Mouse (Mus musculus): ENCODE data around the gene Phrf1. TPM values are rescaled to one million over a fixed set of nuclear protein-coding genes. Genes with fewer than 3 reads are reported as not detected.

Phrf1 gene
- polyA plus RNA-seq, 1 experiment from 2014 or later = 99.6 TPM

DNA sequence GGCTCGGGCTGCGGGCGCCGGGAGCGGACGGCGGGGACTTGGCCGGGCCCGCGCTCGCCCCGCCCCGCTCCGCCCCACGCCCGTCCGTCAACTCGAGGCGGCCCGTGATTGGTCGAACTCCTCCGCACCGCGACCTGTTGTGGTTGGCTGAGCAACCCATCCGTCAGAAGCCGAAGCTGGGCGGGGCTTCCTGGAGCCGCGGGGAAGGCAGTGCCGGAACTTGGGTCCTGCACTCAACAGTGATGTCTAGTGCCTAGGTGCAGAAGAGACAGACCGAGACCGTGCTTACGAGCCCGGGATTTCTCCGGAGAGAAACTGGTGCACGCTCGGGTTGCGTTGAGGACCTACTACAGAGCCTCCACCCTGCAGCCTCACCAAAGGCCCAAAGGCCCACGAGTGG, 34.6 kb upstream of the Phrf1 start, which contains the start of the genes Hras and Lrrc56:
TSS of gene Hras (minus strand) at position 58 of the 400 bp plus-strand sequence.
TSS of gene Lrrc56 (plus strand) at position 210 of the 400 bp plus-strand sequence.
- Histone ChIP-seq H3K36me3 (ENCODE audit: control insufficient read depth, insufficient read depth, low read length) (0 out of 2 replicates have a peak, but pooled peaks cover 2% of the 10 kb centered on the region), H3K27ac (ENCODE audit: low read depth, low read length) (peak within 1 kb of the TSS; percentile 71), H3K4me1 (replicated peaks; ENCODE audit: control insufficient read depth, insufficient read depth, low read length) (peaks cover 10% of the 10 kb centered on the region), H3K9ac (ENCODE audit: low read length) (peak within 1 kb of the TSS; percentile 93), H3K27me3 (ENCODE audit: control insufficient read depth, insufficient read depth, low read length) (no peaks in the 10 kb centered on the region), H3K4me2 (ENCODE audit: low read depth, low read length, severe bottlenecking) (peak within 1 kb of the TSS; percentile 97), H3K4me3 (ENCODE audit: low read depth, low read length) (peak within 1 kb of the TSS; percentile 85), H3K9me3 (ENCODE audit: control insufficient read depth, low read length) (no peaks in the 10 kb centered on the region)
- under 1% methylated on average over 29 of the region's 39 CpGs for WGBS
- ATAC-seq (replicated peaks; ENCODE audit: low FRiP score) (peak; percentile 94), DNase-seq (ENCODE audit: low spot score) (peak; percentile 99)

DNA sequence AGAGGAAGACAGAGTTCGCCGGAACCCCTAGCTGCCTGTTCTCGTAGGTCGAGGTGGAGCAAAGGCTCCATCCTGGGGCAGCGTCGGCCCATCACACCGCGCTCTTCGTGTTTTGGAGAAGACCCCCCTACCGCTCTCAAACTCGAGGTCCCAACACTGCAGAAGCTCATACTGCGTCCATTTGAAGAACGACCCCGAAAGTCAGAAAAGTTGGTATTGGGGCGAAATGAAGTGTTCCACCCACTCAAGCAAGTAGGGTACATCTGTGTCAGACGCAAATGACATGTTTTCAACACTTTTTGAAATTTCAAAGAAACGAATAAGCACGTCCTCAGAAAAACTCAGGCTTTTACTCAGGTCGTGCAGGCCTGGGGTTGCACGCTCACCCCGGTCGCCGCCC, 34.2 kb upstream of the Phrf1 start:
- H3K9ac ChIP-seq (ENCODE audit: low read length) = peak overlapping the region; percentile 55
- H3K9me3 ChIP-seq (ENCODE audit: control insufficient read depth, low read length) = no peaks in the 10 kb centered on the region
- peak overlapping the region; percentile 85 for H3K4me3 ChIP-seq (ENCODE audit: low read depth, low read length)
- H3K4me2 ChIP-seq (ENCODE audit: low read depth, low read length, severe bottlenecking) = peak overlapping the region; percentile 97
- H3K36me3 ChIP-seq (ENCODE audit: control insufficient read depth, insufficient read depth, low read length) = 0 out of 2 replicates have a peak, but pooled peaks cover 2% of the 10 kb centered on the region
- DNase-seq (ENCODE audit: low spot score) = no peak
- H3K4me1 ChIP-seq (replicated peaks; ENCODE audit: control insufficient read depth, insufficient read depth, low read length) = peaks cover 10% of the 10 kb centered on the region
- peak overlapping the region; percentile 64 for H3K27ac ChIP-seq (ENCODE audit: low read depth, low read length)
- no peaks in the 10 kb centered on the region for H3K27me3 ChIP-seq (ENCODE audit: control insufficient read depth, insufficient read depth, low read length)
- WGBS = under 1% methylated on average over 23 of the region's 23 CpGs
- no peak for ATAC-seq (replicated peaks; ENCODE audit: low FRiP score)

DNA sequence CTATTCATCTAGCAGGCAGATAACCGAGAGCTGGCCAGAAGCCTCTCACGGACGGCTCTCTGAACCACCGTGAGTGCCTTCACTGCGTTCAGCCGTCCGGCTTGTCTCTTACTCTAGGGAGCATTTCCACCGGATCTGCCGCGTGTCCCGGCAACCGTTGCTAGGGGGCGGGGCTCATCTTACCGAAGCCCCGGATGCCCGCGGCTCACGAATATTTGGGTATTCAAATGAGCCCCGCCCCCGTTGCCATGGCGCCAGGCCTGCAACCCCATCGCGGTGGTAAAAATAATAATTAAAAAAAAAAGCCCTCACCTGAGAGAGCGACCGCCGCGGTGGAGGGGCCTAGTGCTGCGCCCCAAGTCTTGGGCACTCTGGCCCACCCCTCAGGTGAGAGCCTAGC, 33.8 kb upstream of the Phrf1 start:
- Histone ChIP-seq H3K4me2 (ENCODE audit: low read depth, low read length, severe bottlenecking) (peak overlapping the region; percentile 97), H3K9me3 (ENCODE audit: control insufficient read depth, low read length) (no peaks in the 10 kb centered on the region), H3K4me1 (replicated peaks; ENCODE audit: control insufficient read depth, insufficient read depth, low read length) (peaks cover 10% of the 10 kb centered on the region), H3K36me3 (ENCODE audit: control insufficient read depth, insufficient read depth, low read length) (0 out of 2 replicates have a peak, but pooled peaks cover 1% of the 10 kb centered on the region), H3K4me3 (ENCODE audit: low read depth, low read length) (peak overlapping the region; percentile 85), H3K27ac (ENCODE audit: low read depth, low read length) (peak overlapping the region; percentile 64), H3K27me3 (ENCODE audit: control insufficient read depth, insufficient read depth, low read length) (no peaks in the 10 kb centered on the region), H3K9ac (ENCODE audit: low read length) (peak overlapping the region; percentile 55)
- ATAC-seq (replicated peaks; ENCODE audit: low FRiP score) (peak; percentile 43), DNase-seq (ENCODE audit: low spot score) (peak; percentile 98)
- under 1% methylated on average over 28 of the region's 28 CpGs for WGBS

DNA sequence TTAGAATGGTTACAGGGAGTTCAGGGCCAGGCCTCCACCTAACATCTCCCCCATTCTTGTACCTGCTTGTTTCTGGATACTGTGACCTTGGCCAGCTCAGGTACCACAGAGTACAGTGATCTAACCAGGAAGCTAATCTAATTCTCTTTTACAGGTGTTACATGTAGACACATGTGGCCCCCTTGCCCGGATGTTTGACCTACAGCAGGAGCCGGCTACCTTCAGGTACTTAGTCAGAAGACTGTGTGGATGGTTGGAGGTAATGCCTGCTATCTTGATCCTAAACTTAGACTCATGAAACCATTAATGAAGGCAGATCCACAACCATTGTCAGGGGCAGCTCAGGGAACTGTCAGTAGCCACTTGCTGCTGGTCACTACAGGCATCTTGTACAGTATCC, 32.8 kb upstream of the Phrf1 start:
- no peak for DNase-seq (ENCODE audit: low spot score)
- no peaks in the 10 kb centered on the region for H3K27me3 ChIP-seq (ENCODE audit: control insufficient read depth, insufficient read depth, low read length)
- WGBS = 96% methylated on average over 2 of the region's 2 CpGs

DNA sequence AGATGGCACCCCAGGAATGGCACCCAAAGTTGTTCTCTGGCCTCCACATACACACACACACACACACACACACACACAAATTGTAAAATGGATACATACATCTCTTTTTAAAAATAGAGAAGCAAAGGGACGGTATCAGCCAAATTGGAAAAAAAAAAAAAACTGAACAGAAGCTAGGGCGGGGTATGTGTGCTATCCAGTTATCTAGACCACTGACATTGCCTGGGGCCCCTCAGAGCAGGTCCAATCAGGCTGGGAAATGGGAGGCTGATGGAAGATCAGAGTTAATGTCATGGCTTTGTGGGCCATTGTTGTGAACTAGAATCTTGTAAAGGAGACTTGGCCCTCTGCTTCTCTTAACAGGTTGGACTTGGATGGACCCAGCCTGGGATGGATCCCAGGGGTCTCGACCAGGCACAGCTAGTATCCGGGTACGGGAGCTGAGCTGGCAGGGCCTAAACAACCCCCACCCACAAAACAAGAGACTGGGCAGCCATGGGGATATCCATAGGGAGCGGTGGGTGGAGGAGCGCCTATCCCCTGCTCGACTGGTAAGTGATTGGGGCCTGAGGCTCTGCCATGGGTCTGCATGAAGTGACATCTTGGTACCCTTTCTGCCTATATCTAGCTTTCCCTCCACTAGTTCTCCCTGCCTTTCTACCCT, 31.8 kb upstream of the Phrf1 start:
- Histone ChIP-seq H3K27ac (ENCODE audit: low read depth, low read length) (no peak overlapping the region), H3K27me3 (ENCODE audit: control insufficient read depth, insufficient read depth, low read length) (no peaks in the 10 kb centered on the region), H3K4me2 (ENCODE audit: low read depth, low read length, severe bottlenecking) (no peak overlapping the region), H3K36me3 (ENCODE audit: control insufficient read depth, insufficient read depth, low read length) (no peaks in the 10 kb centered on the region), H3K9ac (ENCODE audit: low read length) (no peak overlapping the region), H3K4me3 (ENCODE audit: low read depth, low read length) (no peak overlapping the region), H3K4me1 (replicated peaks; ENCODE audit: control insufficient read depth, insufficient read depth, low read length) (peaks cover 10% of the 10 kb centered on the region), H3K9me3 (ENCODE audit: control insufficient read depth, low read length) (no peaks in the 10 kb centered on the region)
- DNase-seq (ENCODE audit: low spot score) = no peak
- WGBS = 89% methylated on average over 8 of the region's 8 CpGs
- ATAC-seq (replicated peaks; ENCODE audit: low FRiP score) = no peak

More for the DNA sequence above, 32.8 kb upstream of the Phrf1 start:
- no peak for ATAC-seq (replicated peaks; ENCODE audit: low FRiP score)
- Histone ChIP-seq H3K9me3 (ENCODE audit: control insufficient read depth, low read length) (no peaks in the 10 kb centered on the region), H3K27ac (ENCODE audit: low read depth, low read length) (no peak overlapping the region), H3K4me1 (replicated peaks; ENCODE audit: control insufficient read depth, insufficient read depth, low read length) (peaks cover 10% of the 10 kb centered on the region), H3K4me3 (ENCODE audit: low read depth, low read length) (no peak overlapping the region), H3K4me2 (ENCODE audit: low read depth, low read length, severe bottlenecking) (no peak overlapping the region), H3K36me3 (ENCODE audit: control insufficient read depth, insufficient read depth, low read length) (no peaks in the 10 kb centered on the region), H3K9ac (ENCODE audit: low read length) (no peak overlapping the region)

DNA sequence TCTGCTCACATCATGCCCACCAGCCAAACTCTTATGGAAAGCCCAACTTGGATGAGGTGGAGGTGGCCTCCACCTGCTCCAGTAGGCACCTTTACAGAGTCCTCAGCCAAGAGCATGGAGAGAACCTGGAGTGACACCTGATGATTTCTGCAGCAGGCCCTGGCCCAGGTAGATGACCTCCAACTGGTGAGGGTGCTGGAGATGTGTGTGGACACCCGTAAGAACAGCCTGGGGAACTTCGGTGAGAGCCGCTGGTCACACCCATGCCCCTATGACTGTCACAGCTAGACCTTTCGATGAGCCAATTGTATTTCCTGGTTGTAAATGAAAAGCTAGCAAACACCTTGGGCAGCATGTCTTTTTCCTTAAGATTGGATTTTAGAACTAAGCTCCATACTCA, 30.5 kb upstream of the Phrf1 start:
- no peak overlapping the region for H3K4me3 ChIP-seq (ENCODE audit: low read depth, low read length)
- H3K4me2 ChIP-seq (ENCODE audit: low read depth, low read length, severe bottlenecking) = no peak overlapping the region
- no peak for DNase-seq (ENCODE audit: low spot score)
- no peaks in the 10 kb centered on the region for H3K27me3 ChIP-seq (ENCODE audit: control insufficient read depth, insufficient read depth, low read length)
- ATAC-seq (replicated peaks; ENCODE audit: low FRiP score) = no peak
- H3K27ac ChIP-seq (ENCODE audit: low read depth, low read length) = no peak overlapping the region
- H3K4me1 ChIP-seq (replicated peaks; ENCODE audit: control insufficient read depth, insufficient read depth, low read length) = peaks cover under 1% of the 10 kb centered on the region
- H3K9me3 ChIP-seq (ENCODE audit: control insufficient read depth, low read length) = no peaks in the 10 kb centered on the region
- H3K9ac ChIP-seq (ENCODE audit: low read length) = no peak overlapping the region
- no peaks in the 10 kb centered on the region for H3K36me3 ChIP-seq (ENCODE audit: control insufficient read depth, insufficient read depth, low read length)
- 94% methylated on average over 4 of the region's 4 CpGs for WGBS

DNA sequence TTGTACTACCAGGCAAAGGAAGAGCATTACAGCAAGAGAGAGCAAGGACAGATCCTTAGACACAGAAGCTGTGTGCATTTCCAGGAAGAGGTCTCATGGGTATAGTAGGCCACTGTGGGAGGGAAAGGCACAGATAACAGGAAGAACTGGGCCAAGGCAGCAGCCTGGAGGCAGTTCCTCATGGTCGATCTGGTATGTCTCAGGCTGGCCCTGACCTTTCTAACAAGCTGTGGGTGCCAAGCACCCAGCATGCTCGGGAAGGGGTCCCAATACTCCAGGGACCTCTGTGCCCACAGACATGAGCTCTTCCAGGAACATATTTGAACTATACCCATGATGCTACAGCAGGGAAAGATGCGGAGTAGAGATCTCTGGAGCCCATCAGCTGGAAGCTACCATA, 24.0 kb upstream of the Phrf1 start:
- Histone ChIP-seq H3K4me1 (replicated peaks; ENCODE audit: control insufficient read depth, insufficient read depth, low read length) (no peaks in the 10 kb centered on the region), H3K9ac (ENCODE audit: low read length) (no peak overlapping the region), H3K4me3 (ENCODE audit: low read depth, low read length) (no peak overlapping the region), H3K27ac (ENCODE audit: low read depth, low read length) (no peak overlapping the region), H3K27me3 (ENCODE audit: control insufficient read depth, insufficient read depth, low read length) (no peaks in the 10 kb centered on the region), H3K4me2 (ENCODE audit: low read depth, low read length, severe bottlenecking) (no peak overlapping the region), H3K9me3 (ENCODE audit: control insufficient read depth, low read length) (no peaks in the 10 kb centered on the region), H3K36me3 (ENCODE audit: control insufficient read depth, insufficient read depth, low read length) (no peaks in the 10 kb centered on the region)
- no peak for ATAC-seq (replicated peaks; ENCODE audit: low FRiP score)
- 81% methylated on average over 3 of the region's 3 CpGs for WGBS
- DNase-seq (ENCODE audit: low spot score) = no peak

DNA sequence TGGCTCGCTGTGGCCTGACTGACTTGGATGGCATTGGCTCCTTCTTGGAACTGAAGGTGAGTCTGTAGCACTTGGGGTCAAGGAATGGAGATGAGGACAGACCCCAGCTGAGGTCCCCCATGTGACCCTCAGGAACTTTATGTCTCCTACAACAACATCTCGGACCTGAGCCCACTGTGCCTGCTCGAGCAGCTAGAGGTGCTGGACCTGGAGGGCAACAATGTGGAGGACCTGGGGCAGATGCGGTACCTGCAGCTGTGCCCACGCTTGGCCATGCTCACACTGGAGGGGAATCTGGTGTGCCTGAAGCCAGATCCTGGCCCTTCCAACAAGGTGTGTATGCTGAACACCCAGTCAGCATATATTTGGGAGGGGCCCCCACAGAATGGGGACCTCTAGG, 23.1 kb upstream of the Phrf1 start:
- Histone ChIP-seq H3K9ac (ENCODE audit: low read length) (no peak overlapping the region), H3K4me2 (ENCODE audit: low read depth, low read length, severe bottlenecking) (no peak overlapping the region), H3K27me3 (ENCODE audit: control insufficient read depth, insufficient read depth, low read length) (no peaks in the 10 kb centered on the region), H3K27ac (ENCODE audit: low read depth, low read length) (no peak overlapping the region), H3K36me3 (ENCODE audit: control insufficient read depth, insufficient read depth, low read length) (no peaks in the 10 kb centered on the region), H3K4me3 (ENCODE audit: low read depth, low read length) (no peak overlapping the region), H3K9me3 (ENCODE audit: control insufficient read depth, low read length) (no peaks in the 10 kb centered on the region), H3K4me1 (replicated peaks; ENCODE audit: control insufficient read depth, insufficient read depth, low read length) (no peaks in the 10 kb centered on the region)
- ATAC-seq (replicated peaks; ENCODE audit: low FRiP score) = no peak
- DNase-seq (ENCODE audit: low spot score) = no peak
- WGBS = 85% methylated on average over 5 of the region's 5 CpGs

Data from forebrain, embryonic 11.5 days (tissue).